Mouse (Mus musculus) liver, adult 2 months (tissue): Measurements from ENCODE around the gene Atp6ap1l.

Experiments
- CTCF ChIP-seq: fragments of 200-500 bp; IDR thresholded peaks from 2 replicates; pipeline ENCODE4 v1.5.1; 2011; ENCODE audit warnings: low read depth, low read length, control low read depth
- POLR2A ChIP-seq: fragments of 200-500 bp; IDR thresholded peaks from 2 replicates; pipeline ENCODE4 v1.6.1; 2011; ENCODE audit warnings: low read length, control low read depth; ENCODE audit not compliant: insufficient read depth; ENCODE audit errors: extremely low read depth

- TF ChIP-seq CTCF: no peak
- TF ChIP-seq POLR2A: no peak
These were observed 2.2 kb upstream of the Atp6ap1l start for GRCm38 (mm10) chr13:90907376-90907775.
